Mouse (Mus musculus): ENCODE results near the gene Vav2. TPM values are rescaled to one million over a fixed set of nuclear protein-coding genes. Genes with fewer than 3 reads are reported as not detected.

Vav2 gene
- total and polyA plus RNA-seq, 2 experiments from 2014 or later = 6.4 to 33.6 TPM

GRCm38 (mm10) chr2:27415060-27415783, 11.6 kb downstream of the Vav2 start:
- ATAC-seq (ENCODE audit: low FRiP score) (no peak), DNase-seq (ENCODE audit: low spot score) (no peak)
- peaks cover 22% of the 10 kb centered on the region for H3K4me1 ChIP-seq (ENCODE audit: insufficient read depth, low read length)
- no peaks in the 10 kb centered on the region for H3K36me3 ChIP-seq (ENCODE audit: insufficient read depth, low read length)
- H3K4me3 ChIP-seq (ENCODE audit: low read depth, low read length) = no peak overlapping the region
- H3K9me3 ChIP-seq (ENCODE audit: low read length) = no peaks in the 10 kb centered on the region
- TF ChIP-seq CTCF (IDR thresholded peaks at IDR 0.05) = no peak
- no peak overlapping the region for H3K27ac ChIP-seq (ENCODE audit: low read depth, low read length)
- H3K4me2 ChIP-seq (ENCODE audit: low read depth, low read length, poor library complexity, severe bottlenecking) = no peak overlapping the region
- no peaks in the 10 kb centered on the region for H3K27me3 ChIP-seq (ENCODE audit: insufficient read depth, low read length)
- H3K9ac ChIP-seq (replicated peaks; ENCODE audit: low read length, poor library complexity, severe bottlenecking) = no peak overlapping the region
- WGBS = 70% methylated on average over 11 of the region's 11 CpGs

GRCm38 (mm10) chr2:27413936-27414657, 12.7 kb downstream of the Vav2 start:
- H3K9me3 ChIP-seq (ENCODE audit: low read length) = no peaks in the 10 kb centered on the region
- peak; percentile 85 for ATAC-seq (ENCODE audit: low FRiP score)
- 19% methylated on average over 16 of the region's 16 CpGs for WGBS

GRCm38 (mm10) chr2:27413582-27413935, 13.3 kb downstream of the Vav2 start:
- DNase-seq (ENCODE audit: low spot score) (no peak), ATAC-seq (ENCODE audit: low FRiP score) (no peak)
- Histone ChIP-seq H3K36me3 (ENCODE audit: insufficient read depth, low read length) (no peaks in the 10 kb centered on the region), H3K27ac (ENCODE audit: low read depth, low read length) (no peak overlapping the region), H3K27me3 (ENCODE audit: insufficient read depth, low read length) (no peaks in the 10 kb centered on the region), H3K4me1 (ENCODE audit: insufficient read depth, low read length) (peaks cover 22% of the 10 kb centered on the region), H3K4me3 (ENCODE audit: low read depth, low read length) (no peak overlapping the region), H3K9ac (replicated peaks; ENCODE audit: low read length, poor library complexity, severe bottlenecking) (no peak overlapping the region), H3K4me2 (ENCODE audit: low read depth, low read length, poor library complexity, severe bottlenecking) (no peak overlapping the region), H3K9me3 (ENCODE audit: low read length) (no peaks in the 10 kb centered on the region)
- TF ChIP-seq CTCF (IDR thresholded peaks at IDR 0.05) = no peak
- WGBS = 27% methylated on average over 2 of the region's 2 CpGs

More at GRCm38 (mm10) chr2:27413936-27414657, 12.7 kb downstream of the Vav2 start:
- H3K4me1 ChIP-seq (ENCODE audit: insufficient read depth, low read length) = peaks cover 22% of the 10 kb centered on the region
- H3K36me3 ChIP-seq (ENCODE audit: insufficient read depth, low read length) = no peaks in the 10 kb centered on the region
- peak; percentile 73 for DNase-seq (ENCODE audit: low spot score)
- H3K9ac ChIP-seq (replicated peaks; ENCODE audit: low read length, poor library complexity, severe bottlenecking) = peak overlapping the region; percentile 5; the same call in 1 of the 2 replicates
- H3K4me2 ChIP-seq (ENCODE audit: low read depth, low read length, poor library complexity, severe bottlenecking) = 0 out of 2 replicates have a peak overlapping the region, but pooled peaks have one; percentile 2
- no peaks in the 10 kb centered on the region for H3K27me3 ChIP-seq (ENCODE audit: insufficient read depth, low read length)
- TF ChIP-seq CTCF (IDR thresholded peaks at IDR 0.05) = no peak
- no peak overlapping the region for H3K4me3 ChIP-seq (ENCODE audit: low read depth, low read length)
- H3K27ac ChIP-seq (ENCODE audit: low read depth, low read length) = no peak overlapping the region

- H3K4me3 ChIP-seq (ENCODE audit: low read depth, low read length) = no peak overlapping the region
- no peak overlapping the region for H3K27ac ChIP-seq (ENCODE audit: low read depth, low read length)
- H3K36me3 ChIP-seq (ENCODE audit: insufficient read depth, low read length) = no peaks in the 10 kb centered on the region
- peaks cover 22% of the 10 kb centered on the region for H3K4me1 ChIP-seq (ENCODE audit: insufficient read depth, low read length)
- H3K4me2 ChIP-seq (ENCODE audit: low read depth, low read length, poor library complexity, severe bottlenecking) = no peak overlapping the region
- no peaks in the 10 kb centered on the region for H3K27me3 ChIP-seq (ENCODE audit: insufficient read depth, low read length)
- DNase-seq (ENCODE audit: low spot score) = no peak
- WGBS = 13% methylated on average over 7 of the region's 7 CpGs
- ATAC-seq (ENCODE audit: low FRiP score) = no peak
- H3K9me3 ChIP-seq (ENCODE audit: low read length) = no peaks in the 10 kb centered on the region
- no peak overlapping the region for H3K9ac ChIP-seq (replicated peaks; ENCODE audit: low read length, poor library complexity, severe bottlenecking)
- TF ChIP-seq CTCF (IDR thresholded peaks at IDR 0.05) = no peak
Observed at GRCm38 (mm10) chr2:27412245-27412800, 14.5 kb downstream of the Vav2 start.

GRCm38 (mm10) chr2:27411688-27412174, 15.1 kb downstream of the Vav2 start:
- Histone ChIP-seq H3K4me1 (ENCODE audit: insufficient read depth, low read length) (peaks cover 22% of the 10 kb centered on the region), H3K27me3 (ENCODE audit: insufficient read depth, low read length) (no peaks in the 10 kb centered on the region), H3K36me3 (ENCODE audit: insufficient read depth, low read length) (no peaks in the 10 kb centered on the region), H3K27ac (ENCODE audit: low read depth, low read length) (no peak overlapping the region), H3K4me3 (ENCODE audit: low read depth, low read length) (no peak overlapping the region), H3K9me3 (ENCODE audit: low read length) (no peaks in the 10 kb centered on the region), H3K9ac (replicated peaks; ENCODE audit: low read length, poor library complexity, severe bottlenecking) (no peak overlapping the region), H3K4me2 (ENCODE audit: low read depth, low read length, poor library complexity, severe bottlenecking) (no peak overlapping the region)
- ATAC-seq (ENCODE audit: low FRiP score) = no peak
- DNase-seq (ENCODE audit: low spot score) = peak; percentile 35
- TF ChIP-seq CTCF (IDR thresholded peaks at IDR 0.05) = no peak
- 26% methylated on average over 8 of the region's 8 CpGs for WGBS

Data from midbrain, postnatal 0 days (tissue).